Mouse (Mus musculus) neural tube, embryonic 11.5 days (tissue): ENCODE measurements at regions not wholly inside any gene's neighbourhood (a gene's known extent, or its start where the extent isn't known, plus 50 kb on each side); places are given as distances from the start of the nearest gene placed in this dataset.

ENCODE experiments used
- ATAC-seq: fragments of 200-750 bp; cut with Nextera tagmentation; 2 replicates; pipeline ENCODE4 v1.8.0; 2017; ENCODE audit warnings: moderate number of reproducible peaks, mild to moderate bottlenecking, moderate TSS enrichment, moderate library complexity; ENCODE audit not compliant: insufficient read depth, low FRiP score, low TSS enrichment
- DNase-seq: peaks from one replicate; pipeline ENCODE4 v3.0.0-alpha.2; 2015; ENCODE audit warnings: low spot score
- H3K27ac ChIP-seq: fragments of 300-500 bp; sonication (generic); 2 replicates; pipeline ENCODE4 v1.5.1; 2014; ENCODE audit warnings: low read depth, mild to moderate bottlenecking, low read length
- H3K27me3 ChIP-seq: fragments of 300-500 bp; sonication (generic); 2 replicates; pipeline ENCODE4 v1.6.1; 2014; ENCODE audit warnings: mild to moderate bottlenecking, low read length, mixed read lengths; ENCODE audit not compliant: control insufficient read depth, insufficient read depth
- H3K36me3 ChIP-seq: fragments of 300-500 bp; sonication (generic); 2 replicates; pipeline ENCODE4 v1.6.1; 2014; ENCODE audit warnings: mild to moderate bottlenecking, low read length, moderate library complexity, mixed read lengths; ENCODE audit not compliant: control insufficient read depth, insufficient read depth
- H3K4me1 ChIP-seq: fragments of 300-500 bp; sonication (generic); 2 replicates; pipeline ENCODE4 v1.6.1; 2014; ENCODE audit warnings: low read length, mixed read lengths; ENCODE audit not compliant: control insufficient read depth, insufficient read depth
- H3K4me2 ChIP-seq: fragments of 300-500 bp; sonication (generic); 2 replicates; pipeline ENCODE4 v1.6.1; 2014; ENCODE audit warnings: low read depth, mild to moderate bottlenecking, moderate library complexity
- H3K4me3 ChIP-seq: fragments of 300-500 bp; sonication (generic); 2 replicates; pipeline ENCODE4 v1.5.1; 2014; ENCODE audit warnings: low read depth, low read length
- H3K9ac ChIP-seq: fragments of 300-500 bp; sonication (generic); 2 replicates; pipeline ENCODE4 v1.6.1; 2014; ENCODE audit warnings: mild to moderate bottlenecking, low read length
- H3K9me3 ChIP-seq: fragments of 300-500 bp; sonication (generic); 2 replicates; pipeline ENCODE4 v1.6.1; 2016; ENCODE audit warnings: low read length; ENCODE audit not compliant: control insufficient read depth
- WGBS: fragments of 180-500 bp; shearing (Covaris S2); extraction: QIAGEN DNeasy Blood & Tissue Kit; methylation state at CpG from one replicate; pipeline ENCODE4 v1.1.7; 2014; 5-methylcytosine and 5-hydroxymethylcytosine counted together

DNA sequence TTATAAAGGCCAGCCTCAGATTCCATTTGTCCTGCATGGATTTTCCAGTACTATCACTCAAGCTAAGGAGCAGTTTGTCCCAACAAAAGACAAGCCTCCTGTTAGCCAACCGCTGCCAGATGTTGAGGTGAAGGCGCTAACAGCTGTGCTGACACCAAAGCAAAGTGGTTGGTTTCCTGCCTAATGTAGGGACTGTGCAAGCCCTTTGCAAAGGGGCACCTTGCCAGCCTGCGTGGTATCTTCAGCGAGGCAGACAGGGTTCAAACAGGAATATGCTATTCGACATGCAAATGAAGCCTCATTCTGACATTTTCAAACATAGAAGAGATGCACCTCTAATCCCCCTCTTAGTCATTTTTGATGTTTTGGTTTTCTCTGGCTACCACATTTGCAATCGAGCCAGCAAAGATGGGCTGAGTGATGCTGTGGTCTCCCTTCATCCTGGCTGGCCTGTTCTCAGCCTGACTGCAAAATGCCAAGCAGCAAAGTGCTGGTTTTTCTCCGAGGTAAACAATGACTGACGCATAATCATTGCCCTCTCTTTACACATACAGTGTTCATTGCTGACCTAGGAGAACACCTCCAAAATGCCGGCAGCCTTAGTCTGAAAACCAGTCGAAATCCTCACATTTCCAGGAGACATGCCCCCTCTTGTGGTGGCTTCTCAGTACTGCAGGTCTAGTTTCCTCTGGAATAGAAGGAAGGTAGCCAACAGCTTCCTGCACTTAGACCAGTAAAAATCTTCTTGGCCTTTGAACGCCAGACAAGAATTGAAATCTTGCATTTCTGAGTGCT lies 84.3 kb upstream of the Tank start:
- Histone ChIP-seq H3K4me2 (0 out of 2 replicates have a peak overlapping the region, but pooled peaks have one; percentile 12), H3K27me3 (no peaks in the 10 kb centered on the region), H3K36me3 (no peaks in the 10 kb centered on the region), H3K27ac (no peak overlapping the region), H3K4me3 (no peak overlapping the region), H3K4me1 (no peaks in the 10 kb centered on the region), H3K9me3 (no peaks in the 10 kb centered on the region), H3K9ac (no peak overlapping the region)
- ATAC-seq: peak; percentile 45
- 45% methylated on average over 11 of the region's 11 CpGs for WGBS
- DNase-seq: peak; percentile 83

DNA sequence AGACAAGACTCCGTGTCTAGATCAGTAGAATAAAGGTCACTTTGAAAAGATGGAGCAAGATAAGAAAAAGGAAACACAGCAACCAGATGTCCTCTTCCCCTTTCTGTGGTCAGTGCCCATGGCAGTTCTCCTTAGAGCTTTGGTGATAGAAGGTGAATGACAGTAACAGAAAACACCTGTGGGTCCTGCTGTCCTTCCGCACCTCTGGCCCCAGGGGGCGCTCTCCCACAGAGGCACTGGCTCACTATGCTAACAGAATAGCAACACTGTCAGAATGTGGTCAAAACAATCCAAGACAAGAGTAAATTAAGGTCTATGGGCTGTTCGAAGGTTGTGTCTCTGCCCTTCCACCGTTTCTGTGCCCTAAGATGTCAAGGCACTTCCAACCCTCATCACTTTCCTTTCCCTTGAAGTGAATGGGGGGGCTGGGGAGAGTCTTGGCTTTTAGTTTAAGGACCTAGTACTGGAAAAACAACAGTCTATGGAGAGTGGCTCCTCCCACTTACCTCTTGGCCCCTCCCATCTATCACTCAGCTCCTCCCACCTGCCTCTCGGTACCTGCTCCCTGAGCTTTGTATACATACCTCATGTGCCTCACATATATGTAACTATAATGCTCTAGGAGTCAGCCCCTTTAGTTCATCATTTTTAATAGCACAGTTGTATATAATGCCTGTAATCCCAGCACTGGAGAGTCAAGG lies 86.2 kb upstream of the Tank start:
- H3K36me3 ChIP-seq: no peaks in the 10 kb centered on the region
- no peaks in the 10 kb centered on the region for H3K4me1 ChIP-seq
- H3K27me3 ChIP-seq: no peaks in the 10 kb centered on the region
- no peak for ATAC-seq
- no peak overlapping the region for H3K4me3 ChIP-seq
- 64% methylated on average over 6 of the region's 6 CpGs for WGBS
- DNase-seq: no peak
- H3K9ac ChIP-seq: no peak overlapping the region
- no peak overlapping the region for H3K27ac ChIP-seq
- no peaks in the 10 kb centered on the region for H3K9me3 ChIP-seq
- H3K4me2 ChIP-seq: no peak overlapping the region

DNA sequence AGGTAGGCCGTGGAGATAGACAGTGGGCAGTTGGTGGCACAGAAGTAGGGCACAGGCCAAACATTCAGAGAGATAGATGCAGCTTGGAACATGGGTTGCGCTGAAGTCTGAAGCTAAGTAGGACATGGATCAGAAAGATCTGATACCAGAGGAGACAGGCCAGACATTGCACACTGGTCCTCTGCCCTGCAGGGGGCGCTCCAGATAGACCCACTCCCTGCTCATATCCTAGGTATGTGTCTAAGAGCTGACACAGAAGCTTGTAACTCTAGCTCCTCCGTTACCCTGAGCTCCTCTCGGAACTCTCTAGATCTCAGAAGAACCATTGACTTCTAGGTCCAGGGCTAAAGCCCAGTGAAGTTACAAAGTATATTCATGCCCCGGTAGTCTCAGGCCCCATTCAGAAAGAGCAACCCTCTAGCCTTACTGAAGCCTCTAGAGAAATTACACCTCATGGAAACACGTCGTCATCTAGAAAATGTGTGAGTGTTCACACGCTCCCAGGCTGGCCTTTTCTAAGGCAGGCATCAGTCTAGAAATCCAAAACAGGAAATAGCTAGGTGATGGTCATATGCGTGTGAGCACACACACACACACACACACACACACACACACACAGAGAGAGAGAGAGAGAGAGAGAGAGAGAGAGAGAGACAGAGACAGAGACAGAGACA lies 87.8 kb upstream of the Tank start:
- DNase-seq: no peak
- H3K9ac ChIP-seq: no peak overlapping the region
- no peaks in the 10 kb centered on the region for H3K36me3 ChIP-seq
- 87% methylated on average over 10 of the region's 10 CpGs for WGBS
- H3K4me1 ChIP-seq: no peaks in the 10 kb centered on the region
- no peaks in the 10 kb centered on the region for H3K9me3 ChIP-seq
- no peaks in the 10 kb centered on the region for H3K27me3 ChIP-seq
- H3K4me3 ChIP-seq: no peak overlapping the region
- no peak overlapping the region for H3K4me2 ChIP-seq
- no peak overlapping the region for H3K27ac ChIP-seq
- ATAC-seq: no peak

DNA sequence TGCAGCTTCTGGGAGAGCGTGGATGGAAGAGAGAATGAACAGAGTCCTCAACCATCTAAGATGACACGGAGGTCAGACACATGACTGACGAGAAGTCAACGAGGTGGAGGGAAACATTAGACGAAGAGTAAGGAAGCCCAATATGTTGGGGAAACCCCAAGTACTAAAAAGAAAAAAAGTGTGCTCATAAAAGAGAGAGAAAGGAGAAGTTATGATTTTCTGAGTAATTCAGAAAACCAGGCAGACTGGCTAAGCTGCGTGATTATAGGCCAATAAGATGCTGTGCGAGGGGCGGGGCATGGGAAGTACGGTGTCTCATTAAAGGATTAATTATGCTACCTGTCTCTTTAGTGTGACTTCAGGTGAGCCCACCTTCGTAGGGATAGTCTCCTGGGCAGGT lies 88.6 kb upstream of the Tank start:
- H3K9me3 ChIP-seq: no peaks in the 10 kb centered on the region
- WGBS: 90% methylated on average over 10 of the region's 10 CpGs
- no peaks in the 10 kb centered on the region for H3K4me1 ChIP-seq
- no peaks in the 10 kb centered on the region for H3K36me3 ChIP-seq
- H3K4me2 ChIP-seq: no peak overlapping the region
- DNase-seq (no peak), ATAC-seq (no peak)
- no peak overlapping the region for H3K9ac ChIP-seq
- H3K27ac ChIP-seq: no peak overlapping the region
- H3K4me3 ChIP-seq: no peak overlapping the region
- H3K27me3 ChIP-seq: no peaks in the 10 kb centered on the region

DNA sequence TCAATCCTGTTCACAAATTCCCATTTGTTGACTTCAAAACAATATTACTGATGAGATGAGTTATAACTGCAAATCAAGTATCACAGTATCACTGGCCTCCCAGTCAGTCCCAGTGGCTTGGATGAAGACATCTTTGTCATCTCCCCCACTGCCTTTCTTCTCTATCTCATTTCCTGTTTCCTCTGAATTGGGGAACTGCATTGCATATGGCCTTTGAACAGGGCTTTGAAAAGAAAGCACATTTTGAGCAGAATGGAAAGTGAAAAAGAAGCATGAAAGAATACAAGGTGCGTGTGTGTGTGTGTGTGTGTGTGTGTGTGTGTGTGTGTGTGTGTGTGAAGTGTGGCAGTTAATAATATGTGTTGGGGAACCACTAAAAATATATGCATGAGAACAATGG lies 94.6 kb upstream of the Tank start:
- WGBS: 89% methylated on average over 1 of the region's 1 CpGs
- H3K9me3 ChIP-seq: no peaks in the 10 kb centered on the region
- H3K4me3 ChIP-seq: no peak overlapping the region
- no peak overlapping the region for H3K9ac ChIP-seq
- no peaks in the 10 kb centered on the region for H3K27me3 ChIP-seq
- no peaks in the 10 kb centered on the region for H3K4me1 ChIP-seq
- no peak overlapping the region for H3K4me2 ChIP-seq
- no peaks in the 10 kb centered on the region for H3K36me3 ChIP-seq
- no peak for ATAC-seq
- H3K27ac ChIP-seq: no peak overlapping the region
- no peak for DNase-seq

DNA sequence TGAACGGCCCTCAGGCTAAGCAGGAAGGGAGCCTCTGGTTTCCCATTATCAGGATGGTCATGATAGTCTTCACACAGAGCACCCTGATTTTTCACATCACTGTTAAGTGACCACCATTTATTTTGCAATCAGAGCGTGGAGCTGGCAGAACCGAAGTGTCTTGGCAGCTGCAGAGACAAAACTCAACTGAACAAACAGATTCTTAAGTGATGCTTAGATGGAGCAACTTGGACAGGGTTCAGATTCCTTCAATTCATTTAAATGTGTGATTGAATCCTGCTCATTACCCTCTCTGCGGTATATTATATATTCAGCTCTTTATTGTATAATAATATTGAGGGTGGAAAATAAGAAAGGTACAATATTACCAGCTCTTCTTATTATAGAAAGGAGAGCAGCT lies 101.7 kb upstream of the Tank start:
- Histone ChIP-seq H3K4me3 (no peak overlapping the region), H3K4me1 (no peaks in the 10 kb centered on the region), H3K27ac (no peak overlapping the region), H3K9ac (no peak overlapping the region), H3K4me2 (no peak overlapping the region), H3K36me3 (no peaks in the 10 kb centered on the region), H3K9me3 (no peaks in the 10 kb centered on the region), H3K27me3 (no peaks in the 10 kb centered on the region)
- no peak for DNase-seq
- ATAC-seq: no peak
- 88% methylated on average over 4 of the region's 4 CpGs for WGBS

DNA sequence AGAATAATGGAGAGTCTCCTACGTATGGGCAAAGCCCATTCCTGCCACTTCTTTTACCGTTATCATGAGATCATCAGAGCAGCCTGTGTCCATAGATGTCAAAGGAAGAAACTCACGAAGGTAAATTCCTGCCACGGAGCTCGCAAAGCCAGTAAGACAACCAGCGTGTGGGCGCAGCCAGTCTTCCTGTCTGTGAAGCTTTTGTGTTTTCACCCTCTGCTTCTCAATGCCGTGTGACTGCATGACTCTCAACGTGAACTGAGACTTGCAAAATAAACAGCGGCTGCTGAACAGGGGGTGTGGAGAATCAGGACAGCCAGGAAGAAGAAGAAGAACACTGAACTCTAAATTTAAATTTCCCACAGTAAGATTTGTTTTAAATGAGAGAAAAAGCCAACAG lies 103.8 kb upstream of the Tank start:
- no peak overlapping the region for H3K4me3 ChIP-seq
- H3K27ac ChIP-seq: no peak overlapping the region
- WGBS: 71% methylated on average over 10 of the region's 10 CpGs
- DNase-seq (no peak), ATAC-seq (no peak)
- no peaks in the 10 kb centered on the region for H3K36me3 ChIP-seq
- H3K4me2 ChIP-seq: no peak overlapping the region
- no peaks in the 10 kb centered on the region for H3K27me3 ChIP-seq
- H3K9me3 ChIP-seq: no peaks in the 10 kb centered on the region
- H3K4me1 ChIP-seq: no peaks in the 10 kb centered on the region
- H3K9ac ChIP-seq: no peak overlapping the region

DNA sequence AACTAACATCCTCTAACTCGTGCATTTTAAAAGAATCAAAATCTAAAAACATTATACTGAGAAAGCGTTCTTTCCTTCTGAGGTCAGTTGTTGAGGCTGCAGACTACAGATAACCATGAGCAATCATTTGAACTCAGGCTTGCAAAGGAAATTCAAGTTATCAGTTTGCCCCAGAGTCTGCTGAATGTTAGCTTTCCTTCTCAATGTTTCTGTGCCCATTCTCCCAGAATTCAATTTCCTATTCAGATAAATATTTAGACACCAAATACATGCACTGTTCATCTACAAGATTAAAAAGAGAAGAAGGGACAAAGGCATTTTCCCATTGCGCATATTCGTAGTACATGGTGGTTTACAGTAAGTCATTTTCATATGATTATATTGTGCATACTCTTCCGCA lies 107.9 kb upstream of the Tank start:
- no peaks in the 10 kb centered on the region for H3K36me3 ChIP-seq
- 96% methylated on average over 5 of the region's 5 CpGs for WGBS
- H3K9ac ChIP-seq: no peak overlapping the region
- H3K27ac ChIP-seq: no peak overlapping the region
- no peak for DNase-seq
- H3K4me2 ChIP-seq: no peak overlapping the region
- no peaks in the 10 kb centered on the region for H3K27me3 ChIP-seq
- H3K9me3 ChIP-seq: no peaks in the 10 kb centered on the region
- H3K4me3 ChIP-seq: no peak overlapping the region
- no peaks in the 10 kb centered on the region for H3K4me1 ChIP-seq
- no peak for ATAC-seq

DNA sequence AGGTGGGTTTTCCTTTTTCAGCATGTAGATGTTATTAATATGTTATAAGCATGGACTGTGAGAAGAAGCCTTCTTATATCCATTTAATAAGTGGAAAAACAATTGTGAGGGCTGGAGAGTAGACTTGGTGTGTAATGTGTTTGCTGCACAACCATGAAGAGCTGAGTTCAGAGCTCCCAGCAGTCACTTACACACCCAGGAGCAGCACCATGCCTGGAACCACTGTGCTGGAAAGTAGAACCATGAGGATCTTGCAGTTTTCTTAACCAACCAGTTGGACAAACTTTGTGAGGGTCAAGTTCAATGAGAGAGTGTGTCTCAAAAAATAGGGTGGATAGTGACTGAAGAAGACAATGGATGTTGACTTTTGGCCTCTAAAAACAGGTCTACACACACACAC lies 108.3 kb upstream of the Tank start:
- Histone ChIP-seq H3K27ac (no peak overlapping the region), H3K27me3 (no peaks in the 10 kb centered on the region), H3K4me2 (no peak overlapping the region), H3K4me1 (no peaks in the 10 kb centered on the region), H3K4me3 (no peak overlapping the region), H3K9me3 (no peaks in the 10 kb centered on the region), H3K9ac (no peak overlapping the region), H3K36me3 (no peaks in the 10 kb centered on the region)
- ATAC-seq (no peak), DNase-seq (no peak)
